Mouse (Mus musculus) liver, adult (tissue): ENCODE data around the gene Rab13.

Source experiments
- GATA4 ChIP-seq: IDR thresholded peaks from 2 replicates; pipeline ENCODE4 v1.6.1; 2014; ENCODE audit warnings: mild to moderate bottlenecking, low read length; ENCODE audit not compliant: insufficient replicate concordance

Gene Rab13

GRCm38 (mm10) chr3:90215825-90216380 lies 2.4 kb downstream of the Rab13 start:
- no peak for TF ChIP-seq GATA4

- TF ChIP-seq GATA4: no peak
Measured at GRCm38 (mm10) chr3:90220088-90220487, 6.6 kb downstream of the Rab13 start.

- TF ChIP-seq GATA4: no peak
Measured at GRCm38 (mm10) chr3:90220531-90220951, 7.0 kb downstream of the Rab13 start.

GRCm38 (mm10) chr3:90221123-90221522 lies 7.6 kb downstream of the Rab13 start:
- TF ChIP-seq GATA4: no peak

- no peak for TF ChIP-seq GATA4
Measured at GRCm38 (mm10) chr3:90222455-90222854, 9.0 kb downstream of the Rab13 start.

- TF ChIP-seq GATA4: no peak
Measured at GRCm38 (mm10) chr3:90222941-90223340, 9.4 kb downstream of the Rab13 start.

- no peak for TF ChIP-seq GATA4
Measured at GRCm38 (mm10) chr3:90224331-90224730, 10.8 kb downstream of the Rab13 start.

- no peak for TF ChIP-seq GATA4
Measured at GRCm38 (mm10) chr3:90231075-90231474, 17.6 kb downstream of the Rab13 start.

GRCm38 (mm10) chr3:90231507-90232333 lies 18.2 kb downstream of the Rab13 start, which contains the start of gene Jtb:
Jtb (plus strand) TSS chr3:90231597.
- TF ChIP-seq GATA4: no peak; the same call in 1 of the 2 replicates

GRCm38 (mm10) chr3:90241251-90241650 lies 27.8 kb downstream of the Rab13 start:
- TF ChIP-seq GATA4: no peak

GRCm38 (mm10) chr3:90241669-90242358 lies 28.3 kb downstream of the Rab13 start:
- no peak for TF ChIP-seq GATA4

GRCm38 (mm10) chr3:90242984-90243775 lies 29.7 kb downstream of the Rab13 start, which contains the start of gene Creb3l4:
Creb3l4 (minus strand) TSS chr3:90243512.
- TF ChIP-seq GATA4: no peak

- TF ChIP-seq GATA4: no peak
Measured at GRCm38 (mm10) chr3:90245406-90245805, 31.9 kb downstream of the Rab13 start.

- no peak for TF ChIP-seq GATA4
Measured at GRCm38 (mm10) chr3:90247630-90247959, 34.1 kb downstream of the Rab13 start.
